Mouse (Mus musculus): ENCODE data around the gene Klhl5.

DNA sequence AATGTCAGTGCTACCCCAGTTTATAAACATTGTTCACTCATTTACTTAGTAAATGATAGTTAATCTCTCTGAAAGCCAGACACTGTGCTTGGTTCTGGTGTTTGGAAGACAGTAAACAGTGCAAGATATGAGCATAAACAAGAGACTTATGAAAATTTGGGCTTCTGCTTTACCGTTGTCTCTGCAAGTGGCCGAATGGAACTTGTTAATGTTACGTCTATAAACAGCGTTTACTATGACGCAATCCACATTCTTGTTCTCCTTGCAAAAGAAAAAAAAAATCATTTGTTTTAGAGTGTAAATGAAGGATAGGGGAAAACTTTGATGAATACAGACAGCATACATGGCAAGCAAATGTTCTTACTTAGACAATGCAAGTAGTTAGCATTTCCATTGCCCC, 15.4 kb upstream of the Klhl5 start, which contains the start of gene Tmem156:
- TF ChIP-seq CTCF (IDR thresholded peaks at IDR 0.05; ENCODE audit: low read depth) (no peak), EP300 (IDR thresholded peaks at IDR 0.05; ENCODE audit: low read depth) (no peak)
